Mouse (Mus musculus) MEL (cell line): ENCODE results near the gene Galntl6. TPM values are rescaled to one million over a fixed set of nuclear protein-coding genes. Genes with fewer than 3 reads are reported as not detected.

Source experiments
- DNase-seq: peaks from one replicate; pipeline ENCODE4 v3.0.0; 2011; ENCODE audit warnings: low read depth, low spot score
- H3K27ac ChIP-seq: 2 replicates; pipeline ENCODE4 v1.5.1; 2012; ENCODE audit warnings: low read depth, mild to moderate bottlenecking, control low read depth, low read length, moderate library complexity; ENCODE audit not compliant: control insufficient read depth
- H3K27me3 ChIP-seq, 2 experiments: fragments of 150-350 bp in 1 of 2; sonication (generic) in 1 of 2; 2 replicates each; pipeline ENCODE4 v1.6.1; 2012; ENCODE audit warnings: low read length in 2 of 2, mild to moderate bottlenecking in 2 of 2, improper control_type of control experiment in 1 of 2, moderate library complexity in 1 of 2; ENCODE audit not compliant: insufficient read depth in 2 of 2, control insufficient read depth in 1 of 2
- H3K36me3 ChIP-seq, 2 experiments: 2 replicates each; pipeline ENCODE4 v1.6.1; 2012 to 2014; ENCODE audit warnings: low read length in 2 of 2, improper control_type of control experiment in 1 of 2, inconsistent platforms in 1 of 2, mild to moderate bottlenecking in 1 of 2; ENCODE audit not compliant: insufficient read depth in 2 of 2, control insufficient read depth in 1 of 2
- H3K4me1 ChIP-seq, 2 experiments: fragments of 150-350 bp in 1 of 2; sonication (generic) in 1 of 2; 2 replicates each; pipeline ENCODE4 v1.6.1; 2012; ENCODE audit warnings: low read length in 2 of 2, improper control_type of control experiment in 1 of 2, mild to moderate bottlenecking in 1 of 2; ENCODE audit not compliant: insufficient read depth in 2 of 2, control insufficient read depth in 1 of 2
- H3K4me3 ChIP-seq, 2 experiments: fragments of 150-350 bp in 1 of 2; sonication (generic) in 1 of 2; 2 replicates each; pipeline ENCODE4 v1.5.1; 2012; ENCODE audit warnings: low read depth in 2 of 2, low read length in 2 of 2, mild to moderate bottlenecking in 2 of 2, moderate library complexity in 2 of 2, control low read depth in 1 of 2, improper control_type of control experiment in 1 of 2; ENCODE audit not compliant: control insufficient read depth in 1 of 2, insufficient read depth in 1 of 2
- H3K79me2 ChIP-seq: 2 replicates; pipeline ENCODE4 v1.6.1; 2012; ENCODE audit warnings: mild to moderate bottlenecking, low read length, moderate library complexity; ENCODE audit not compliant: control insufficient read depth, poor library complexity, insufficient read depth
- H3K9ac ChIP-seq: 2 replicates; pipeline ENCODE4 v1.6.1; 2012; ENCODE audit warnings: low read depth, mild to moderate bottlenecking, control low read depth, low read length, moderate library complexity; ENCODE audit not compliant: control insufficient read depth, poor library complexity, severe bottlenecking
- H3K9me3 ChIP-seq: fragments of 150-350 bp; sonication (generic); replicated peaks from 2 replicates; pipeline ENCODE4 v1.6.1; 2012; ENCODE audit warnings: mild to moderate bottlenecking, low read length, improper control_type of control experiment, moderate library complexity; ENCODE audit not compliant: insufficient read depth
- BHLHE40 ChIP-seq: IDR thresholded peaks from 2 replicates; pipeline ENCODE4 v1.6.1; 2012; ENCODE audit warnings: low read depth, mild to moderate bottlenecking, inconsistent platforms, low read length, improper control_type of control experiment, borderline replicate concordance
- E2F4 ChIP-seq: IDR thresholded peaks from 2 replicates; pipeline ENCODE4 v1.6.1; 2011; ENCODE audit warnings: low read depth, low read length, improper control_type of control experiment, borderline replicate concordance
- ELF1 ChIP-seq: IDR thresholded peaks from 2 replicates; pipeline ENCODE4 v1.6.1; 2014; ENCODE audit warnings: low read depth, mild to moderate bottlenecking, inconsistent platforms, low read length, improper control_type of control experiment, moderate library complexity
- ETS1 ChIP-seq: IDR thresholded peaks from 2 replicates; pipeline ENCODE4 v1.6.1; 2012; ENCODE audit warnings: low read depth, mild to moderate bottlenecking, inconsistent platforms, low read length, improper control_type of control experiment, moderate library complexity
- GATA1 ChIP-seq: IDR thresholded peaks from 2 replicates; pipeline ENCODE4 v1.6.1; 2011; ENCODE audit warnings: low read depth, low read length, improper control_type of control experiment
- HCFC1 ChIP-seq: IDR thresholded peaks from 2 replicates; pipeline ENCODE4 v1.6.1; 2012; ENCODE audit warnings: low read depth, mild to moderate bottlenecking, inconsistent platforms, low read length, improper control_type of control experiment, moderate library complexity
- KAT2A ChIP-seq: conservative IDR thresholded peaks from 2 replicates; pipeline ENCODE4 v1.6.1; 2012; ENCODE audit warnings: low read depth, low read length, improper control_type of control experiment, inconsistent platforms
- MAFK ChIP-seq: IDR thresholded peaks from 2 replicates; pipeline ENCODE4 v1.6.1; 2011; ENCODE audit warnings: low read depth, mild to moderate bottlenecking, low read length, improper control_type of control experiment, borderline replicate concordance
- MEF2A ChIP-seq: IDR thresholded peaks from 2 replicates; pipeline ENCODE4 v1.6.1; 2014; ENCODE audit warnings: low read depth, mild to moderate bottlenecking, inconsistent platforms, low read length, improper control_type of control experiment; ENCODE audit not compliant: poor library complexity, insufficient replicate concordance, severe bottlenecking; ENCODE audit errors: extremely low read depth
- MXI1 ChIP-seq: IDR thresholded peaks from 2 replicates; pipeline ENCODE4 v1.6.1; 2011; ENCODE audit warnings: mild to moderate bottlenecking, low read depth, low read length, improper control_type of control experiment
- MYC ChIP-seq: IDR thresholded peaks from 2 replicates; pipeline ENCODE4 v1.6.1; 2011; ENCODE audit warnings: low read depth, mild to moderate bottlenecking, low read length, improper control_type of control experiment, moderate library complexity
- NELFE ChIP-seq: IDR thresholded peaks from 2 replicates; pipeline ENCODE4 v1.6.1; 2011; ENCODE audit warnings: low read depth, low read length, improper control_type of control experiment
- NRF1 ChIP-seq: IDR thresholded peaks from 2 replicates; pipeline ENCODE4 v1.6.1; 2014; ENCODE audit warnings: low read depth, mild to moderate bottlenecking, inconsistent platforms, low read length, improper control_type of control experiment, moderate library complexity; ENCODE audit not compliant: poor library complexity, insufficient read depth, severe bottlenecking
- POLR2A ChIP-seq, 2 experiments: IDR thresholded peaks; 2 replicates each; pipeline ENCODE4 v1.6.1; 2011 to 2012; ENCODE audit warnings: low read length in 2 of 2, mild to moderate bottlenecking in 2 of 2, control low read depth in 1 of 2, improper control_type of control experiment in 1 of 2, low read depth in 1 of 2, moderate library complexity in 1 of 2; ENCODE audit not compliant: control insufficient read depth in 1 of 2, insufficient read depth in 1 of 2, poor library complexity in 1 of 2
- POLR2AphosphoS5 ChIP-seq: IDR thresholded peaks from 2 replicates; pipeline ENCODE4 v1.6.1; 2012; ENCODE audit warnings: low read depth, borderline replicate concordance, mild to moderate bottlenecking, inconsistent platforms, low read length, moderate library complexity, mixed read lengths
- RCOR1 ChIP-seq: IDR thresholded peaks from 2 replicates; pipeline ENCODE4 v1.6.1; 2012; ENCODE audit warnings: low read depth, mild to moderate bottlenecking, inconsistent platforms, low read length, improper control_type of control experiment
- TBP ChIP-seq: IDR thresholded peaks from 2 replicates; pipeline ENCODE4 v1.8.0; 2011; ENCODE audit warnings: low read depth, low read length, improper control_type of control experiment
- TCF12 ChIP-seq: IDR thresholded peaks from 2 replicates; pipeline ENCODE4 v1.6.1; 2014; ENCODE audit warnings: low read depth, mild to moderate bottlenecking, inconsistent platforms, low read length, improper control_type of control experiment, moderate library complexity
- ZKSCAN1 ChIP-seq: IDR thresholded peaks from 2 replicates; pipeline ENCODE4 v1.6.1; 2012; ENCODE audit warnings: low read depth, mild to moderate bottlenecking, inconsistent platforms, low read length, improper control_type of control experiment, moderate library complexity
- ZMIZ1 ChIP-seq: IDR thresholded peaks from 2 replicates; pipeline ENCODE4 v1.6.1; 2012; ENCODE audit warnings: low read depth, mild to moderate bottlenecking, inconsistent platforms, low read length, improper control_type of control experiment, moderate library complexity
- ZNF384 ChIP-seq: IDR thresholded peaks from 2 replicates; pipeline ENCODE4 v1.6.1; 2012; ENCODE audit warnings: low read depth, mild to moderate bottlenecking, inconsistent platforms, low read length, improper control_type of control experiment
- polyA plus RNA-seq, 2 experiments: library from polyadenylated mRNA; stranded (reverse) in 1 of 2; unstranded in 1 of 2; fragments of >175 nt in 1 of 2; fragments of >200 nt in 1 of 2; gene quantifications; 2 replicates each; pipeline versions ENCODE4 v1.2.1 to v1.2.4; 2012; ENCODE audit warnings: low replicate concordance in 2 of 2, low read depth in 1 of 2; ENCODE audit not compliant: insufficient read length in 2 of 2, insufficient read depth in 1 of 2, missing spikeins in 1 of 2
- total RNA-seq: library from RNA; depleted of rRNA; stranded (reverse); fragments of 300-350 nt; gene quantifications from 2 replicates; pipeline ENCODE4 v1.2.3, GENCODE M21; 2012

Gene Galntl6
- total and polyA plus RNA-seq, 3 experiments, result not detected

GRCm38 (mm10) chr8:57743636-57744035, 1168.8 kb downstream of the Galntl6 start:
- Histone ChIP-seq H3K36me3 (no peaks in the 10 kb centered on the region), H3K27me3 (peaks cover 0 to 4% of the 10 kb centered on the region in 2 experiments; a peak in 2 of 4 replicates), H3K9me3 (no peaks in the 10 kb centered on the region), H3K79me2 (no peaks in the 10 kb centered on the region), H3K27ac (no peak overlapping the region), H3K4me3 (no peak overlapping the region), H3K4me1 (no peaks in the 10 kb centered on the region), H3K9ac (no peak overlapping the region)
- TF ChIP-seq NRF1 (no peak), POLR2AphosphoS5 (no peak), MEF2A (no peak), E2F4 (no peak), RCOR1 (no peak), ZMIZ1 (no peak), MXI1 (no peak), MYC (no peak), ZNF384 (no peak), NELFE (no peak), ELF1 (no peak), HCFC1 (no peak)
- no peak for DNase-seq

GRCm38 (mm10) chr8:57741983-57742382, 1170.5 kb downstream of the Galntl6 start:
- Histone ChIP-seq H3K36me3 (no peaks in the 10 kb centered on the region), H3K9me3 (no peaks in the 10 kb centered on the region), H3K79me2 (no peaks in the 10 kb centered on the region), H3K9ac (no peak overlapping the region), H3K4me3 (no peak overlapping the region), H3K27me3 (peaks cover 0 to 4% of the 10 kb centered on the region in 2 experiments; a peak in 2 of 4 replicates), H3K27ac (no peak overlapping the region), H3K4me1 (no peaks in the 10 kb centered on the region)
- TF ChIP-seq ETS1, result no peak
- no peak for TF ChIP-seq BHLHE40
- no peak for TF ChIP-seq MXI1
- no peak for TF ChIP-seq NELFE
- TF ChIP-seq KAT2A, result no peak
- TF ChIP-seq ZKSCAN1, result no peak
- no peak for TF ChIP-seq MEF2A
- no peak for TF ChIP-seq POLR2AphosphoS5
- no peak for TF ChIP-seq HCFC1
- no peak for TF ChIP-seq NRF1
- no peak for TF ChIP-seq MAFK
- no peak for TF ChIP-seq POLR2A (IDR thresholded peaks at IDR 0.05; ENCODE audit: control insufficient read depth in 1 of 2, insufficient read depth in 1 of 2, low read depth in 1 of 2, low read length in 2 of 2, poor library complexity in 1 of 2)
- TF ChIP-seq GATA1, result no peak
- TF ChIP-seq TCF12, result no peak
- no peak for TF ChIP-seq TBP
- no peak for TF ChIP-seq ELF1
- TF ChIP-seq MYC, result no peak
- DNase-seq, result no peak
